Comparison of ENCODE assay signal across 8 mouse cellular contexts in genomic region chr14:46760355-46761029, GRCm38 (mm10). TPM values are rescaled to one million over a fixed set of nuclear protein-coding genes. Genes with fewer than 3 reads are reported as not detected.
DNase-seq lines count a peak whose midpoint lies in the region; ATAC-seq and TF ChIP-seq lines count a peak whose summit lies in the region.

Gene Cdkn3, plus strand, starts transcription at chr14:46760541.

- peak; percentile 99 for ATAC-seq in cerebellum, adult (ENCODE audit: insufficient number of reproducible peaks, low FRiP score, low TSS enrichment)
- peak; percentile 100 for ATAC-seq in forebrain, embryonic 13.5 days
- peak; percentile 100 for ATAC-seq in liver, postnatal 0 days
- peak; percentile 100 for ATAC-seq in neural tube, embryonic 14.5 days (ENCODE audit: low read depth)

- H3K27me3 ChIP-seq in ES-Bruce4 (ENCODE audit: control insufficient read depth, insufficient read depth, low read length, poor library complexity, severe bottlenecking) = no peaks in the 10 kb centered on the region
- no peaks in the 10 kb centered on the region for H3K27me3 ChIP-seq in forebrain, embryonic 13.5 days
- H3K27me3 ChIP-seq in liver, postnatal 0 days (ENCODE audit: insufficient read depth, low read length) = no peaks in the 10 kb centered on the region
- H3K27me3 ChIP-seq in neural tube, embryonic 14.5 days (ENCODE audit: control insufficient read depth, insufficient read depth, low read length) = no peaks in the 10 kb centered on the region

- TF ChIP-seq POLR2A in ES-Bruce4 (IDR thresholded peaks at IDR 0.05; ENCODE audit: insufficient read depth, low read length) = peak; percentile 21

- intact Hi-C loops in heart, postnatal 10 days (cut with DNase I) = loop anchor here (1.0 kb wide), 1 partner anchor 28 kb away; the partner anchor contains the start of gene Cnih1

- WGBS in forebrain, embryonic 13.5 days = under 1% methylated on average over 54 of the region's 54 CpGs
- WGBS in large intestine, adult 2 months = under 1% methylated on average over 54 of the region's 54 CpGs
- WGBS in liver, postnatal 0 days (ENCODE audit: insufficient replicate concordance) = under 1% methylated on average over 53 of the region's 54 CpGs
- WGBS in neural tube, embryonic 14.5 days = under 1% methylated on average over 53 of the region's 54 CpGs

- H3K9ac ChIP-seq in ES-Bruce4 (ENCODE audit: low read depth, poor library complexity, severe bottlenecking) = peak within 1 kb of the TSS; percentile 78
- peak within 1 kb of the TSS; percentile 77 for H3K9ac ChIP-seq in forebrain, embryonic 13.5 days
- peak within 1 kb of the TSS; percentile 93 for H3K9ac ChIP-seq in liver, postnatal 0 days (replicated peaks)
- H3K9ac ChIP-seq in neural tube, embryonic 14.5 days (replicated peaks; ENCODE audit: low read depth, low read length) = peak within 1 kb of the TSS; percentile 68

- TF ChIP-seq CTCF in ES-Bruce4 (IDR thresholded peaks at IDR 0.05; ENCODE audit: low read depth, low read length) = no peak
- TF ChIP-seq CTCF in liver, postnatal 0 days (IDR thresholded peaks at IDR 0.05; ENCODE audit: low read depth) = no peak

- H3K36me3 ChIP-seq in ES-Bruce4 (ENCODE audit: control insufficient read depth, insufficient read depth, low read length, poor library complexity, severe bottlenecking) = no peaks in the 10 kb centered on the region
- no peaks in the 10 kb centered on the region for H3K36me3 ChIP-seq in forebrain, embryonic 13.5 days (ENCODE audit: poor library complexity, severe bottlenecking)
- peaks cover 21% of the 10 kb centered on the region for H3K36me3 ChIP-seq in liver, postnatal 0 days (replicated peaks; ENCODE audit: insufficient read depth, low read length)
- no peaks in the 10 kb centered on the region for H3K36me3 ChIP-seq in neural tube, embryonic 14.5 days (ENCODE audit: control insufficient read depth, insufficient read depth, low read length)

- H3K4me3 ChIP-seq in ES-Bruce4 (ENCODE audit: low read depth, low read length) = peak within 1 kb of the TSS; percentile 74
- H3K4me3 ChIP-seq in forebrain, embryonic 13.5 days = peak within 1 kb of the TSS; percentile 69
- H3K4me3 ChIP-seq in liver, postnatal 0 days (ENCODE audit: low read depth, low read length) = peak within 1 kb of the TSS; percentile 86
- H3K4me3 ChIP-seq in neural tube, embryonic 14.5 days (ENCODE audit: low read depth, low read length) = peak within 1 kb of the TSS; percentile 75

- TF ChIP-seq EP300 in ES-Bruce4 (IDR thresholded peaks at IDR 0.05; ENCODE audit: insufficient read depth, low read depth, low read length) = no peak
- no peak; the same call in 1 of the 2 replicates for TF ChIP-seq EP300 in liver, postnatal 0 days (IDR thresholded peaks at IDR 0.05; ENCODE audit: low read depth)

- peak; percentile 94 to 96 for DNase-seq in heart, postnatal 10 days
- DNase-seq in large intestine, adult 2 months (ENCODE audit: low read depth, low spot score) = peak; percentile 88
- peak; percentile 94 for DNase-seq in liver, postnatal 0 days
- peak; percentile 93 for DNase-seq in testis, postnatal 10 days (ENCODE audit: low spot score)

- no peak within 1 kb of the TSS for H3K27ac ChIP-seq in ES-Bruce4 (ENCODE audit: insufficient read depth, low read length)
- H3K27ac ChIP-seq in forebrain, embryonic 13.5 days = no peak within 1 kb of the TSS
- peak within 1 kb of the TSS; percentile 67 for H3K27ac ChIP-seq in liver, postnatal 0 days (ENCODE audit: low read depth)
- no peak within 1 kb of the TSS for H3K27ac ChIP-seq in neural tube, embryonic 14.5 days (ENCODE audit: low read depth, low read length)

- peak within 1 kb of the TSS; percentile 90 for H3K4me2 ChIP-seq in forebrain, embryonic 13.5 days
- H3K4me2 ChIP-seq in liver, postnatal 0 days (ENCODE audit: low read depth, low read length) = peak within 1 kb of the TSS; percentile 90
- H3K4me2 ChIP-seq in neural tube, embryonic 14.5 days (ENCODE audit: low read depth, low read length) = peak within 1 kb of the TSS; percentile 76

- H3K4me1 ChIP-seq in ES-Bruce4 (ENCODE audit: control insufficient read depth, insufficient read depth, low read length) = no peaks in the 10 kb centered on the region
- peaks cover 15% of the 10 kb centered on the region for H3K4me1 ChIP-seq in forebrain, embryonic 13.5 days
- H3K4me1 ChIP-seq in liver, postnatal 0 days (ENCODE audit: insufficient read depth) = peaks cover 9% of the 10 kb centered on the region
- no peaks in the 10 kb centered on the region for H3K4me1 ChIP-seq in neural tube, embryonic 14.5 days (ENCODE audit: control insufficient read depth, insufficient read depth, low read length)

- no peaks in the 10 kb centered on the region for H3K9me3 ChIP-seq in ES-Bruce4 (replicated peaks; ENCODE audit: control insufficient read depth, insufficient read depth, low read length, poor library complexity, severe bottlenecking)
- H3K9me3 ChIP-seq in forebrain, embryonic 13.5 days (replicated peaks) = peaks cover 7% of the 10 kb centered on the region; the same call in 1 of the 2 replicates
- H3K9me3 ChIP-seq in liver, postnatal 0 days (ENCODE audit: low read length) = no peaks in the 10 kb centered on the region
- no peaks in the 10 kb centered on the region for H3K9me3 ChIP-seq in neural tube, embryonic 14.5 days (ENCODE audit: control insufficient read depth, low read length)

RNA-seq across cellular contexts. Expression of gene Cdkn3, which starts in this region (rescaled TPM):
- 26.9 and 31.8 TPM in 2 replicates for polyA plus RNA-seq in ES-Bruce4 (2011; ENCODE audit: insufficient read depth, insufficient read length, low read depth, missing spikeins)
- 38.5 and 41.8 TPM in 2 replicates for polyA plus RNA-seq in forebrain, embryonic 13.5 days (2015; fragmentation: Nextera tagmentation; extraction: Ambion mirVana)
- 1 to 10 TPM; 7.2 to 9.5 TPM for total RNA-seq in heart, postnatal 10 days (2021)
- polyA plus RNA-seq in large intestine, adult 2 months (2012; rRNA removed) = 10.1 and 11.7 TPM in 2 replicates
- 70.1 and 72.9 TPM in 2 replicates for polyA plus RNA-seq in liver, postnatal 0 days (2015; fragmentation: Nextera tagmentation; extraction: Ambion mirVana)
- 5.2 and 8.4 TPM in 2 replicates for polyA plus RNA-seq in neural tube, embryonic 14.5 days (2014; fragmentation: Nextera tagmentation; extraction: Ambion mirVana)
